In genomic region chr3:105040983-105041625, GRCm38 (mm10) we compare ENCODE assay signal across 26 mouse cellular contexts. TPM values are rescaled to one million over a fixed set of nuclear protein-coding genes. Genes with fewer than 3 reads are reported as not detected.
DNase-seq lines count a peak whose midpoint lies in the region; ATAC-seq and TF ChIP-seq lines count a peak whose summit lies in the region.
"Had no signal": no experiment of that assay in that cellular context is flagged by ENCODE, and none has a peak within 500 bp of the region (broad histone marks: within the 10 kb centered on the region; RNA-seq: fewer than 3 reads in every experiment).

No protein-coding gene starts in this region.

- H3K27ac ChIP-seq in forebrain, embryonic 15.5 days (replicated peaks), result no peak overlapping the region
- H3K27ac ChIP-seq in forebrain, postnatal 0 days (ENCODE audit: low read depth, low read length), result no peak overlapping the region
- H3K27ac ChIP-seq in lung, postnatal 0 days (ENCODE audit: low read length), result peak overlapping the region; percentile 14; the same call in 1 of the 2 replicates
- peak overlapping the region; percentile 46 for H3K27ac ChIP-seq in stomach, embryonic 15.5 days
- H3K27ac ChIP-seq: neural tube, embryonic 15.5 days had no signal

- peaks cover 19% of the 10 kb centered on the region for H3K4me1 ChIP-seq in forebrain, embryonic 15.5 days
- H3K4me1 ChIP-seq in forebrain, postnatal 0 days (ENCODE audit: insufficient read depth), result no peaks in the 10 kb centered on the region
- peaks cover 34% of the 10 kb centered on the region; the same call in 1 of the 2 replicates for H3K4me1 ChIP-seq in lung, postnatal 0 days (ENCODE audit: insufficient read depth, low read depth, low read length)
- peaks cover 10% of the 10 kb centered on the region; the same call in 1 of the 2 replicates for H3K4me1 ChIP-seq in stomach, embryonic 15.5 days

- 95% methylated on average over 9 of the region's 9 CpGs for WGBS in forebrain, embryonic 15.5 days
- WGBS in forebrain, postnatal 0 days, result 97% methylated on average over 9 of the region's 9 CpGs
- 87% methylated on average over 9 of the region's 9 CpGs for WGBS in lung, postnatal 0 days
- WGBS in stomach, embryonic 15.5 days, result 84% methylated on average over 9 of the region's 9 CpGs

- H3K4me2 ChIP-seq in forebrain, embryonic 15.5 days (replicated peaks), result no peak overlapping the region
- H3K4me2 ChIP-seq in forebrain, postnatal 0 days (ENCODE audit: low read depth), result no peak overlapping the region
- H3K4me2 ChIP-seq in lung, postnatal 0 days (replicated peaks; ENCODE audit: low read depth, low read length), result no peak overlapping the region
- no peak overlapping the region for H3K4me2 ChIP-seq in stomach, embryonic 15.5 days
- H3K4me2 ChIP-seq: heart, embryonic 12.5 days; neural tube, embryonic 15.5 days had no signal

- no peak overlapping the region for H3K4me3 ChIP-seq in forebrain, embryonic 15.5 days
- H3K4me3 ChIP-seq in forebrain, postnatal 0 days (ENCODE audit: low read depth, low read length), result no peak overlapping the region
- H3K4me3 ChIP-seq in lung, postnatal 0 days (ENCODE audit: low read depth, low read length), result no peak overlapping the region
- no peak overlapping the region for H3K4me3 ChIP-seq in stomach, embryonic 15.5 days (replicated peaks)
- H3K4me3 ChIP-seq: heart, embryonic 12.5 days; myocyte; neural tube, embryonic 15.5 days had no signal

- no peak overlapping the region for H3K9ac ChIP-seq in forebrain, embryonic 15.5 days (replicated peaks)
- H3K9ac ChIP-seq in forebrain, postnatal 0 days, result no peak overlapping the region
- no peak overlapping the region for H3K9ac ChIP-seq in lung, postnatal 0 days (replicated peaks; ENCODE audit: low read depth)
- no peak overlapping the region for H3K9ac ChIP-seq in stomach, embryonic 15.5 days
- H3K9ac ChIP-seq: neural tube, embryonic 15.5 days had no signal

- TF ChIP-seq EP300 in lung, postnatal 0 days (IDR thresholded peaks at IDR 0.05), result no peak

- peaks cover 22% of the 10 kb centered on the region for H3K36me3 ChIP-seq in forebrain, embryonic 15.5 days
- H3K36me3 ChIP-seq in forebrain, postnatal 0 days (ENCODE audit: insufficient read depth), result peaks cover 21% of the 10 kb centered on the region
- peaks cover 2% of the 10 kb centered on the region; the same call in 1 of the 2 replicates for H3K36me3 ChIP-seq in lung, postnatal 0 days (ENCODE audit: insufficient read depth, low read length)
- H3K36me3 ChIP-seq in stomach, embryonic 15.5 days, result 0 out of 2 replicates have a peak, but pooled peaks cover 6% of the 10 kb centered on the region

- ATAC-seq in forebrain, embryonic 15.5 days (replicated peaks), result 0 out of 2 replicates have a peak, but pooled peaks have one; percentile 59
- no peak for ATAC-seq in forebrain, postnatal 0 days
- ATAC-seq in lung, postnatal 0 days, result no peak
- peak; percentile 63; the same call in 1 of the 2 replicates for ATAC-seq in stomach, embryonic 15.5 days (ENCODE audit: insufficient read depth, low FRiP score, low read depth)
- ATAC-seq: activated CD4-positive, CD25-positive, alpha-beta regulatory T cell, adult 4 months had no signal

- no peaks in the 10 kb centered on the region for H3K27me3 ChIP-seq in forebrain, embryonic 15.5 days
- H3K27me3 ChIP-seq in forebrain, postnatal 0 days (ENCODE audit: insufficient read depth, low read length), result no peaks in the 10 kb centered on the region
- H3K27me3 ChIP-seq in lung, postnatal 0 days (replicated peaks; ENCODE audit: insufficient read depth, low read length), result no peaks in the 10 kb centered on the region
- no peaks in the 10 kb centered on the region for H3K27me3 ChIP-seq in stomach, embryonic 15.5 days (replicated peaks)
- H3K27me3 ChIP-seq: heart, embryonic 12.5 days; neural tube, embryonic 15.5 days had no signal

- no peak for DNase-seq in forebrain, postnatal 0 days
- no peak for DNase-seq in lung, postnatal 0 days (ENCODE audit: low spot score)
- DNase-seq in lung, postnatal 36 days, result no peak
- DNase-seq in brain, adult 2 months (ENCODE audit: low read depth, low spot score), result peak; percentile 61
- no peak for DNase-seq in kidney, adult 9 months
- DNase-seq in spleen, postnatal 10 days (ENCODE audit: low spot score in 2 of 2), result no peak
- DNase-seq: adrenal gland, postnatal 25 days; cerebellum, adult 9-11 months; gastrocnemius, postnatal 36 days; left cerebral cortex, postnatal 4 days; right cerebral cortex, postnatal 4 days; thymus, adult 2 months had no signal

- TF ChIP-seq CTCF in forebrain, postnatal 0 days (IDR thresholded peaks at IDR 0.05; ENCODE audit: low read depth), result no peak
- TF ChIP-seq CTCF in lung, postnatal 0 days (IDR thresholded peaks at IDR 0.05), result no peak

- no peaks in the 10 kb centered on the region for H3K9me3 ChIP-seq in forebrain, embryonic 15.5 days
- no peaks in the 10 kb centered on the region for H3K9me3 ChIP-seq in forebrain, postnatal 0 days (ENCODE audit: low read length)
- no peaks in the 10 kb centered on the region for H3K9me3 ChIP-seq in lung, postnatal 0 days (ENCODE audit: low read length)
- no peaks in the 10 kb centered on the region for H3K9me3 ChIP-seq in stomach, embryonic 15.5 days
- H3K9me3 ChIP-seq: heart, embryonic 12.5 days; neural tube, embryonic 15.5 days had no signal

RNA-seq across cellular contexts. Expression of gene Cttnbp2nl, which starts 11.8 kb away (rescaled TPM):
- 54.8 and 61.1 TPM in 2 replicates for polyA plus RNA-seq in forebrain, embryonic 15.5 days (2015; fragmentation: Nextera tagmentation; extraction: Ambion mirVana)
- 27.9 and 31.7 TPM in 2 replicates for total RNA-seq in forebrain, postnatal 0 days (2014; rRNA removed)
- polyA plus RNA-seq in forebrain, postnatal 0 days (2015; fragmentation: Nextera tagmentation; extraction: Ambion mirVana), result 32.9 and 44.9 TPM in 2 replicates
- polyA plus RNA-seq in lung, postnatal 0 days (2015; fragmentation: Nextera tagmentation; extraction: Ambion mirVana), result 70.4 and 82.1 TPM in 2 replicates
- polyA plus RNA-seq in stomach, embryonic 15.5 days (2015; fragmentation: Nextera tagmentation; extraction: Ambion mirVana), result 22.9 and 23.0 TPM in 2 replicates
- total RNA-seq: megakaryocyte-erythroid progenitor cell, adult 5-6 weeks had no signal
- polyA plus RNA-seq: activated CD4-positive, CD25-positive, alpha-beta regulatory T cell, adult 4 months had no signal

RNA-seq across cellular contexts. Expression of gene 4930564D02Rik, which starts 25.5 kb away (rescaled TPM):
- polyA plus RNA-seq in forebrain, embryonic 15.5 days (2015; fragmentation: Nextera tagmentation; extraction: Ambion mirVana), result not detected in 2 replicates
- not detected in 2 replicates for total RNA-seq in forebrain, postnatal 0 days (2014; rRNA removed)
- polyA plus RNA-seq in forebrain, postnatal 0 days (2015; fragmentation: Nextera tagmentation; extraction: Ambion mirVana), result not detected in 2 replicates
- not detected in 2 replicates for polyA plus RNA-seq in lung, postnatal 0 days (2015; fragmentation: Nextera tagmentation; extraction: Ambion mirVana)
- not detected in 2 replicates for polyA plus RNA-seq in stomach, embryonic 15.5 days (2015; fragmentation: Nextera tagmentation; extraction: Ambion mirVana)
- total RNA-seq: adrenal gland, postnatal 25 days; gastrocnemius, postnatal 36 days; hematopoietic stem cell, adult 5-6 weeks; layer of hippocampus, postnatal 25 days; left cerebral cortex, postnatal 4 days; liver, adult 2 months; megakaryocyte-erythroid progenitor cell, adult 5-6 weeks had no signal
- polyA plus RNA-seq: activated CD4-positive, CD25-positive, alpha-beta regulatory T cell, adult 4 months; frontal cortex, adult 2 months; heart, embryonic 12.5 days; kidney, embryonic 16.5 days; liver, adult 2 months; lung, embryonic 16.5 days; myocyte; neural tube, embryonic 15.5 days; thymus, adult 2 months; urinary bladder, adult 2 months had no signal

Comparison
In these comparisons a context has a peak if more than half of its experiments do, and no peak if none do; other contexts are left out.
1. ATAC-seq: peak in forebrain, embryonic 15.5 days (single experiment) and stomach, embryonic 15.5 days (single experiment); none in forebrain, postnatal 0 days (single experiment) and lung, postnatal 0 days (single experiment).
2. H3K27ac ChIP-seq: peak in lung, postnatal 0 days (single experiment) and stomach, embryonic 15.5 days (single experiment); none in forebrain, embryonic 15.5 days (single experiment) and forebrain, postnatal 0 days (single experiment).